Mouse (Mus musculus): ENCODE measurements around the gene Stk11ip.

Stk11ip gene

GRCm38 (mm10) chr1:75544351-75544750, 23.0 kb downstream of the Stk11ip start:
- DNase-seq, result no peak

- peak; percentile 44 to 79 for DNase-seq
Measured at GRCm38 (mm10) chr1:75545965-75546956, 24.9 kb downstream of the Stk11ip start, which contains the start of gene Slc4a3. Slc4a3 (plus strand) TSS chr1:75546266.

GRCm38 (mm10) chr1:75547351-75547750, 26.0 kb downstream of the Stk11ip start:
- no peak for DNase-seq

- no peak for DNase-seq
Measured at GRCm38 (mm10) chr1:75548083-75548482, 26.8 kb downstream of the Stk11ip start.

GRCm38 (mm10) chr1:75548871-75549270, 27.5 kb downstream of the Stk11ip start:
- DNase-seq, result no peak

GRCm38 (mm10) chr1:75549289-75550279, 28.3 kb downstream of the Stk11ip start:
- no peak for DNase-seq

GRCm38 (mm10) chr1:75550586-75550985, 29.3 kb downstream of the Stk11ip start:
- no peak for DNase-seq

- DNase-seq, result no peak
Measured at GRCm38 (mm10) chr1:75555680-75556079, 34.4 kb downstream of the Stk11ip start.

- no peak for DNase-seq
Measured at GRCm38 (mm10) chr1:75556143-75556781, 34.9 kb downstream of the Stk11ip start.

GRCm38 (mm10) chr1:75557041-75557440, 35.7 kb downstream of the Stk11ip start:
- no peak for DNase-seq

GRCm38 (mm10) chr1:75558388-75559178, 37.3 kb downstream of the Stk11ip start:
- no peak for DNase-seq

GRCm38 (mm10) chr1:75559212-75559925, 38.0 kb downstream of the Stk11ip start:
- DNase-seq, result peak; percentile 95

- DNase-seq, result no peak
Measured at GRCm38 (mm10) chr1:75560206-75560913, 39.0 kb downstream of the Stk11ip start.

GRCm38 (mm10) chr1:75561221-75561897, 40.0 kb downstream of the Stk11ip start:
- DNase-seq, result no peak

- DNase-seq, result no peak
Measured at GRCm38 (mm10) chr1:75561898-75562238, 40.5 kb downstream of the Stk11ip start.

- DNase-seq, result no peak
Measured at GRCm38 (mm10) chr1:75564102-75564501, 42.8 kb downstream of the Stk11ip start.

- DNase-seq, result no peak
Measured at GRCm38 (mm10) chr1:75564916-75565315, 43.6 kb downstream of the Stk11ip start.

- no peak for DNase-seq
Measured at GRCm38 (mm10) chr1:75565616-75566015, 44.3 kb downstream of the Stk11ip start.

- DNase-seq, result no peak
Measured at GRCm38 (mm10) chr1:75570403-75570802, 49.1 kb downstream of the Stk11ip start.

- no peak for DNase-seq
Measured at GRCm38 (mm10) chr1:75572776-75573175, 51.4 kb downstream of the Stk11ip start.

Measured in kidney, postnatal 36 days (tissue).